Mouse (Mus musculus) midbrain, embryonic 16.5 days (tissue): ENCODE data around the gene Ubqln3. TPM values are rescaled to one million over a fixed set of nuclear protein-coding genes. Genes with fewer than 3 reads are reported as not detected.

Experiments
- ATAC-seq: fragments of 200-750 bp; cut with Nextera tagmentation; 2 replicates; pipeline ENCODE4 v1.8.0; 2017; ENCODE audit warnings: moderate TSS enrichment
- H3K27ac ChIP-seq: fragments of 300-500 bp; sonication (generic); 2 replicates; pipeline ENCODE4 v1.5.1; 2014; ENCODE audit warnings: mild to moderate bottlenecking, low read length, mixed read lengths
- H3K27me3 ChIP-seq: fragments of 300-500 bp; sonication (generic); 2 replicates; pipeline ENCODE4 v1.6.1; 2014; ENCODE audit warnings: low read depth, low read length, mixed read lengths; ENCODE audit not compliant: control insufficient read depth, insufficient read depth
- H3K36me3 ChIP-seq: fragments of 300-500 bp; sonication (generic); 2 replicates; pipeline ENCODE4 v1.6.1; 2014; ENCODE audit warnings: mild to moderate bottlenecking, low read length, moderate library complexity, mixed read lengths; ENCODE audit not compliant: control insufficient read depth, insufficient read depth
- H3K4me1 ChIP-seq: fragments of 300-500 bp; sonication (generic); 2 replicates; pipeline ENCODE4 v1.6.1; 2014; ENCODE audit warnings: mild to moderate bottlenecking, low read length, mixed read lengths; ENCODE audit not compliant: control insufficient read depth, insufficient read depth
- H3K4me2 ChIP-seq: fragments of 300-500 bp; sonication (generic); 2 replicates; pipeline ENCODE4 v1.6.1; 2014; ENCODE audit warnings: mild to moderate bottlenecking, low read length, mixed read lengths
- H3K4me3 ChIP-seq: fragments of 300-500 bp; sonication (generic); 2 replicates; pipeline ENCODE4 v1.5.1; 2014; ENCODE audit warnings: low read depth, mild to moderate bottlenecking, low read length, moderate library complexity, mixed read lengths
- H3K9ac ChIP-seq: fragments of 300-500 bp; sonication (generic); 2 replicates; pipeline ENCODE4 v1.6.1; 2014; ENCODE audit warnings: low read depth, low read length, mixed read lengths
- H3K9me3 ChIP-seq: fragments of 300-500 bp; sonication (generic); replicated peaks from 2 replicates; pipeline ENCODE4 v1.6.1; 2014; ENCODE audit warnings: mild to moderate bottlenecking, low read length, mixed read lengths; ENCODE audit not compliant: control insufficient read depth, poor library complexity, severe bottlenecking
- WGBS: fragments of 180-500 bp; shearing (Covaris S2); extraction: QIAGEN DNeasy Blood & Tissue Kit; methylation state at CpG from one replicate; pipeline ENCODE4 v1.1.7; 2014; 5-methylcytosine and 5-hydroxymethylcytosine counted together
- polyA plus RNA-seq: library from polyadenylated mRNA; unstranded; fragments of >200 nt; fragmentation: Nextera tagmentation; extraction: Ambion mirVana; gene quantifications from 2 replicates; pipeline ENCODE4 v1.2.1, GENCODE M21; 2015

Ubqln3 gene
- polyA plus RNA-seq, 1 experiment from 2014 or later, result not detected

- Histone ChIP-seq H3K36me3 (no peaks in the 10 kb centered on the region), H3K9ac (no peak within 1 kb of the TSS), H3K27me3 (no peaks in the 10 kb centered on the region), H3K4me3 (no peak within 1 kb of the TSS), H3K4me2 (no peak within 1 kb of the TSS), H3K27ac (no peak within 1 kb of the TSS), H3K4me1 (no peaks in the 10 kb centered on the region), H3K9me3 (no peaks in the 10 kb centered on the region)
- WGBS, result 88% methylated on average over 5 of the region's 5 CpGs
- ATAC-seq, result no peak
Measured at GRCm38 (mm10) chr7:104137305-104137704, 5.8 kb downstream of the Ubqln3 start, which contains the start of gene Olfr643. TSS of gene Olfr643 (minus strand) at chr7:104137405.

GRCm38 (mm10) chr7:104129726-104130125, 13.4 kb downstream of the Ubqln3 start, which contains the start of gene Ubqln5:
TSS of gene Ubqln5 (minus strand) at chr7:104129826.
- Histone ChIP-seq H3K4me3 (no peak within 1 kb of the TSS), H3K27ac (no peak within 1 kb of the TSS), H3K4me1 (no peaks in the 10 kb centered on the region), H3K9ac (no peak within 1 kb of the TSS), H3K4me2 (no peak within 1 kb of the TSS), H3K36me3 (no peaks in the 10 kb centered on the region), H3K9me3 (no peaks in the 10 kb centered on the region; the same call in 1 of the 2 replicates), H3K27me3 (no peaks in the 10 kb centered on the region)
- no peak for ATAC-seq
- WGBS, result 90% methylated on average over 5 of the region's 5 CpGs

- no peaks in the 10 kb centered on the region for H3K4me1 ChIP-seq
- no peak within 1 kb of the TSS for H3K27ac ChIP-seq
- H3K27me3 ChIP-seq, result no peaks in the 10 kb centered on the region
- H3K36me3 ChIP-seq, result no peaks in the 10 kb centered on the region
- H3K9me3 ChIP-seq, result no peaks in the 10 kb centered on the region
- no peak for ATAC-seq
- no peak within 1 kb of the TSS for H3K4me2 ChIP-seq
- no peak within 1 kb of the TSS for H3K4me3 ChIP-seq
- H3K9ac ChIP-seq, result no peak within 1 kb of the TSS
Measured at GRCm38 (mm10) chr7:104104757-104104972, 38.4 kb downstream of the Ubqln3 start, which contains the start of gene Olfr646. TSS of gene Olfr646 (plus strand) at chr7:104104873.

GRCm38 (mm10) chr7:104103913-104104756, 38.9 kb downstream of the Ubqln3 start:
- WGBS, result 70% methylated on average over 4 of the region's 4 CpGs
- no peaks in the 10 kb centered on the region for H3K9me3 ChIP-seq
- no peak overlapping the region for H3K27ac ChIP-seq
- no peak overlapping the region for H3K9ac ChIP-seq
- H3K36me3 ChIP-seq, result no peaks in the 10 kb centered on the region
- no peak for ATAC-seq
- no peaks in the 10 kb centered on the region for H3K4me1 ChIP-seq
- H3K4me2 ChIP-seq, result no peak overlapping the region
- no peaks in the 10 kb centered on the region for H3K27me3 ChIP-seq
- no peak overlapping the region for H3K4me3 ChIP-seq

Other genes with a start within 250 kb of the Ubqln3 start
- not detected in 2 replicates for gene Olfr64, start 248.8 kb downstream of the Ubqln3 start, polyA plus RNA-seq
- not detected in 2 replicates for gene Olfr65, start 239.8 kb downstream of the Ubqln3 start, polyA plus RNA-seq
- not detected in 2 replicates for gene Olfr631, start 214.5 kb downstream of the Ubqln3 start, polyA plus RNA-seq
- not detected in 2 replicates for gene Olfr632, start 208.9 kb downstream of the Ubqln3 start, polyA plus RNA-seq
- not detected in 2 replicates for gene Olfr633, start 198.8 kb downstream of the Ubqln3 start, polyA plus RNA-seq
- 0.03 TPM in 1 of 2 replicates, not detected in the other for gene Olfr635, start 172.1 kb downstream of the Ubqln3 start, polyA plus RNA-seq
- not detected in 2 replicates for gene Olfr638, start 144.5 kb downstream of the Ubqln3 start, polyA plus RNA-seq
- gene Olfr639, start 126.0 kb downstream of the Ubqln3 start, polyA plus RNA-seq, result 0.04 TPM in 1 of 2 replicates, not detected in the other
- gene Olfr640, start 117.7 kb downstream of the Ubqln3 start, polyA plus RNA-seq, result not detected in 2 replicates
- not detected in 2 replicates for gene Olfr641, start 107.8 kb downstream of the Ubqln3 start, polyA plus RNA-seq
- not detected in 2 replicates for gene Olfr642, start 90.6 kb downstream of the Ubqln3 start, polyA plus RNA-seq
- gene 4930516K23Rik, start 81.8 kb downstream of the Ubqln3 start, polyA plus RNA-seq, result not detected in 2 replicates
- not detected in 2 replicates for gene Olfr644, start 71.4 kb downstream of the Ubqln3 start, polyA plus RNA-seq
- not detected in 2 replicates for gene Olfr645, start 57.8 kb downstream of the Ubqln3 start, polyA plus RNA-seq
- not detected in 2 replicates for gene Olfr646, start 38.4 kb downstream of the Ubqln3 start, polyA plus RNA-seq
- gene Ubqln5, start 13.5 kb downstream of the Ubqln3 start, polyA plus RNA-seq, result not detected in 2 replicates
- not detected in 2 replicates for gene Olfr643, start 5.9 kb downstream of the Ubqln3 start, polyA plus RNA-seq
- gene Ubqlnl, start 7.3 kb upstream of the Ubqln3 start, polyA plus RNA-seq, result not detected in 2 replicates
- not detected in 2 replicates for gene Olfm5, start 21.6 kb upstream of the Ubqln3 start, polyA plus RNA-seq
- 0.66 and 0.67 TPM in 2 replicates for gene Olfr648, start 40.1 kb upstream of the Ubqln3 start, polyA plus RNA-seq
- not detected in 2 replicates for gene Olfr649, start 52.7 kb upstream of the Ubqln3 start, polyA plus RNA-seq
- gene Trim6, start 75.5 kb upstream of the Ubqln3 start, polyA plus RNA-seq, result 0.35 and 0.46 TPM in 2 replicates
- 0.76 and 0.89 TPM in 2 replicates for gene Trim34a, start 101.2 kb upstream of the Ubqln3 start, polyA plus RNA-seq
- 0.12 and 0.21 TPM in 2 replicates for gene Trim5, start 144.8 kb upstream of the Ubqln3 start, polyA plus RNA-seq
- gene Trim12a, start 172.2 kb upstream of the Ubqln3 start, polyA plus RNA-seq, result 1.6 and 1.7 TPM in 2 replicates
- not detected in 2 replicates for gene Trim34b, start 186.2 kb upstream of the Ubqln3 start, polyA plus RNA-seq
- 1.4 and 1.5 TPM in 2 replicates for gene Trim12c, start 210.1 kb upstream of the Ubqln3 start, polyA plus RNA-seq
- not detected in 2 replicates for gene Trim30b, start 226.6 kb upstream of the Ubqln3 start, polyA plus RNA-seq